Mouse (Mus musculus): ENCODE results near the gene Ifitm10. TPM values are rescaled to one million over a fixed set of nuclear protein-coding genes. Genes with fewer than 3 reads are reported as not detected.

Ifitm10 gene
- 0.20 TPM in 1 of 2 replicates, not detected in the other for polyA plus RNA-seq (2012; rRNA removed)

- H3K36me3 ChIP-seq (ENCODE audit: control insufficient read depth, insufficient read depth, low read length): no peaks in the 10 kb centered on the region
- no peak within 1 kb of the TSS for H3K4me3 ChIP-seq (ENCODE audit: control insufficient read depth, low read depth, low read length)
- no peak within 1 kb of the TSS for H3K27ac ChIP-seq (ENCODE audit: control insufficient read depth, insufficient read depth, low read depth, low read length)
- peaks cover 12% of the 10 kb centered on the region for H3K4me1 ChIP-seq (ENCODE audit: control insufficient read depth, insufficient read depth, low read length)
- H3K27me3 ChIP-seq (ENCODE audit: control insufficient read depth, insufficient read depth, low read length): no peaks in the 10 kb centered on the region
- TF ChIP-seq POLR2A (IDR thresholded peaks at IDR 0.05; ENCODE audit: control insufficient read depth, low read depth, low read length) (no peak), CTCF (IDR thresholded peaks at IDR 0.05; ENCODE audit: control insufficient read depth, insufficient read depth, insufficient replicate concordance, low read depth, low read length) (no peak)
These were observed at the start of gene Ifitm10 for GRCm38 (mm10) chr7:142373641-142374412. Gene Ifitm10, minus strand, starts transcription at chr7:142373753.

- TF ChIP-seq CTCF (IDR thresholded peaks at IDR 0.05; ENCODE audit: control insufficient read depth, insufficient read depth, insufficient replicate concordance, low read depth, low read length) (no peak), POLR2A (IDR thresholded peaks at IDR 0.05; ENCODE audit: control insufficient read depth, low read depth, low read length) (no peak)
- no peaks in the 10 kb centered on the region for H3K27me3 ChIP-seq (ENCODE audit: control insufficient read depth, insufficient read depth, low read length)
- no peak overlapping the region for H3K27ac ChIP-seq (ENCODE audit: control insufficient read depth, insufficient read depth, low read depth, low read length)
- no peaks in the 10 kb centered on the region for H3K4me1 ChIP-seq (ENCODE audit: control insufficient read depth, insufficient read depth, low read length)
- no peak overlapping the region for H3K4me3 ChIP-seq (ENCODE audit: control insufficient read depth, low read depth, low read length)
- no peaks in the 10 kb centered on the region for H3K36me3 ChIP-seq (ENCODE audit: control insufficient read depth, insufficient read depth, low read length)
These were observed 48.3 kb upstream of the Ifitm10 start for GRCm38 (mm10) chr7:142421826-142422225.

GRCm38 (mm10) chr7:142419887-142420286, 46.3 kb upstream of the Ifitm10 start:
- H3K4me1 ChIP-seq (ENCODE audit: control insufficient read depth, insufficient read depth, low read length): no peaks in the 10 kb centered on the region
- no peak for TF ChIP-seq POLR2A (IDR thresholded peaks at IDR 0.05; ENCODE audit: control insufficient read depth, low read depth, low read length)
- no peak for TF ChIP-seq CTCF (IDR thresholded peaks at IDR 0.05; ENCODE audit: control insufficient read depth, insufficient read depth, insufficient replicate concordance, low read depth, low read length)
- no peak overlapping the region for H3K27ac ChIP-seq (ENCODE audit: control insufficient read depth, insufficient read depth, low read depth, low read length)
- H3K4me3 ChIP-seq (ENCODE audit: control insufficient read depth, low read depth, low read length): no peak overlapping the region
- no peaks in the 10 kb centered on the region for H3K36me3 ChIP-seq (ENCODE audit: control insufficient read depth, insufficient read depth, low read length)
- H3K27me3 ChIP-seq (ENCODE audit: control insufficient read depth, insufficient read depth, low read length): no peaks in the 10 kb centered on the region

- Histone ChIP-seq H3K4me1 (ENCODE audit: control insufficient read depth, insufficient read depth, low read length) (no peaks in the 10 kb centered on the region), H3K27me3 (ENCODE audit: control insufficient read depth, insufficient read depth, low read length) (no peaks in the 10 kb centered on the region), H3K36me3 (ENCODE audit: control insufficient read depth, insufficient read depth, low read length) (no peaks in the 10 kb centered on the region), H3K4me3 (ENCODE audit: control insufficient read depth, low read depth, low read length) (no peak overlapping the region), H3K27ac (ENCODE audit: control insufficient read depth, insufficient read depth, low read depth, low read length) (no peak overlapping the region)
- TF ChIP-seq POLR2A (IDR thresholded peaks at IDR 0.05; ENCODE audit: control insufficient read depth, low read depth, low read length): no peak
- no peak for TF ChIP-seq CTCF (IDR thresholded peaks at IDR 0.05; ENCODE audit: control insufficient read depth, insufficient read depth, insufficient replicate concordance, low read depth, low read length)
These were observed 45.1 kb upstream of the Ifitm10 start for GRCm38 (mm10) chr7:142418679-142419078.

GRCm38 (mm10) chr7:142418027-142418426, 44.5 kb upstream of the Ifitm10 start:
- TF ChIP-seq CTCF (IDR thresholded peaks at IDR 0.05; ENCODE audit: control insufficient read depth, insufficient read depth, insufficient replicate concordance, low read depth, low read length) (no peak), POLR2A (IDR thresholded peaks at IDR 0.05; ENCODE audit: control insufficient read depth, low read depth, low read length) (no peak)
- H3K36me3 ChIP-seq (ENCODE audit: control insufficient read depth, insufficient read depth, low read length): no peaks in the 10 kb centered on the region
- no peaks in the 10 kb centered on the region for H3K27me3 ChIP-seq (ENCODE audit: control insufficient read depth, insufficient read depth, low read length)

GRCm38 (mm10) chr7:142416225-142416624, 42.7 kb upstream of the Ifitm10 start:
- H3K4me1 ChIP-seq (ENCODE audit: control insufficient read depth, insufficient read depth, low read length): no peaks in the 10 kb centered on the region
- no peak for TF ChIP-seq CTCF (IDR thresholded peaks at IDR 0.05; ENCODE audit: control insufficient read depth, insufficient read depth, insufficient replicate concordance, low read depth, low read length)
- TF ChIP-seq POLR2A (IDR thresholded peaks at IDR 0.05; ENCODE audit: control insufficient read depth, low read depth, low read length): no peak
- H3K27ac ChIP-seq (ENCODE audit: control insufficient read depth, insufficient read depth, low read depth, low read length): no peak overlapping the region

More at GRCm38 (mm10) chr7:142418027-142418426, 44.5 kb upstream of the Ifitm10 start:
- no peak overlapping the region for H3K27ac ChIP-seq (ENCODE audit: control insufficient read depth, insufficient read depth, low read depth, low read length)
- no peaks in the 10 kb centered on the region for H3K4me1 ChIP-seq (ENCODE audit: control insufficient read depth, insufficient read depth, low read length)
- no peak overlapping the region for H3K4me3 ChIP-seq (ENCODE audit: control insufficient read depth, low read depth, low read length)

GRCm38 (mm10) chr7:142415314-142415713, 41.8 kb upstream of the Ifitm10 start:
- Histone ChIP-seq H3K27ac (ENCODE audit: control insufficient read depth, insufficient read depth, low read depth, low read length) (no peak overlapping the region), H3K27me3 (ENCODE audit: control insufficient read depth, insufficient read depth, low read length) (no peaks in the 10 kb centered on the region), H3K36me3 (ENCODE audit: control insufficient read depth, insufficient read depth, low read length) (no peaks in the 10 kb centered on the region), H3K4me1 (ENCODE audit: control insufficient read depth, insufficient read depth, low read length) (no peaks in the 10 kb centered on the region), H3K4me3 (ENCODE audit: control insufficient read depth, low read depth, low read length) (no peak overlapping the region)
- TF ChIP-seq POLR2A (IDR thresholded peaks at IDR 0.05; ENCODE audit: control insufficient read depth, low read depth, low read length) (no peak), CTCF (IDR thresholded peaks at IDR 0.05; ENCODE audit: control insufficient read depth, insufficient read depth, insufficient replicate concordance, low read depth, low read length) (no peak)

More at GRCm38 (mm10) chr7:142416225-142416624, 42.7 kb upstream of the Ifitm10 start:
- Histone ChIP-seq H3K4me3 (ENCODE audit: control insufficient read depth, low read depth, low read length) (no peak overlapping the region), H3K27me3 (ENCODE audit: control insufficient read depth, insufficient read depth, low read length) (no peaks in the 10 kb centered on the region), H3K36me3 (ENCODE audit: control insufficient read depth, insufficient read depth, low read length) (no peaks in the 10 kb centered on the region)

Data from testis, adult 2 months (tissue).